19 mouse cellular contexts compared by ENCODE assay signal in genomic region chr8:10758151-10758550, GRCm38 (mm10).
A peak's percentile ranks its signal among the peaks of the same experiment; 100 is the strongest.
DNase-seq lines count a peak whose midpoint lies in the region; ATAC-seq lines count a peak whose summit lies in the region.
"Had no signal": no experiment of that assay in that cellular context is flagged by ENCODE, and none has a peak within 500 bp of the region (broad histone marks: within the 10 kb centered on the region; RNA-seq: fewer than 3 reads in every experiment).

No protein-coding gene starts in this region.

- no peaks in the 10 kb centered on the region for H3K36me3 ChIP-seq in heart, embryonic 10.5 days
- no peaks in the 10 kb centered on the region for H3K36me3 ChIP-seq in embryonic facial prominence, embryonic 10.5 days (replicated peaks)
- H3K36me3 ChIP-seq in limb, embryonic 10.5 days = no peaks in the 10 kb centered on the region
- H3K36me3 ChIP-seq: embryonic facial prominence, embryonic 12.5 days; forebrain, embryonic 15.5 days had no signal

- intact Hi-C loops in heart, postnatal 14 days (cut with DNase I) = no loop called here

- H3K27me3 ChIP-seq in heart, embryonic 10.5 days (ENCODE audit: insufficient read depth, poor library complexity, severe bottlenecking) = no peaks in the 10 kb centered on the region
- H3K27me3 ChIP-seq in embryonic facial prominence, embryonic 10.5 days (replicated peaks; ENCODE audit: low read depth, poor library complexity, severe bottlenecking) = no peaks in the 10 kb centered on the region; the same call in 1 of the 2 replicates
- H3K27me3 ChIP-seq in limb, embryonic 10.5 days (ENCODE audit: low read depth, poor library complexity, severe bottlenecking) = no peaks in the 10 kb centered on the region
- H3K27me3 ChIP-seq: embryonic facial prominence, embryonic 12.5 days; forebrain, embryonic 13.5 days; forebrain, embryonic 15.5 days had no signal

- DNase-seq in heart, embryonic 10.5 days (ENCODE audit: low spot score) = peak; percentile 71
- no peak for DNase-seq in heart, postnatal 14 days
- DNase-seq in embryonic facial prominence, embryonic 10.5 days (ENCODE audit: low spot score) = no peak
- no peak for DNase-seq in limb, embryonic 10.5 days (ENCODE audit: low spot score)
- DNase-seq: adrenal gland, adult 2 months; adrenal gland, postnatal 10 days; adrenal gland, postnatal 25 days; cerebellum, adult 11 months; cerebellum, adult 18-20 months; cerebellum, adult 8-10 months; cerebellum, adult 9-11 months; cerebellum, postnatal 14 days; cerebellum, postnatal 36 days; embryo, embryonic 11 days; forebrain, postnatal 0 days had no signal

- H3K4me1 ChIP-seq in heart, embryonic 10.5 days = peaks cover 29% of the 10 kb centered on the region
- H3K4me1 ChIP-seq in embryonic facial prominence, embryonic 10.5 days = peaks cover 40% of the 10 kb centered on the region
- peaks cover 35% of the 10 kb centered on the region for H3K4me1 ChIP-seq in limb, embryonic 10.5 days

- no peak overlapping the region for H3K4me3 ChIP-seq in heart, embryonic 10.5 days
- H3K4me3 ChIP-seq in embryonic facial prominence, embryonic 10.5 days = no peak overlapping the region
- no peak overlapping the region for H3K4me3 ChIP-seq in limb, embryonic 10.5 days
- H3K4me3 ChIP-seq: embryonic facial prominence, embryonic 12.5 days; forebrain, embryonic 13.5 days; forebrain, embryonic 15.5 days had no signal

- no peaks in the 10 kb centered on the region for H3K9me3 ChIP-seq in heart, embryonic 10.5 days
- no peaks in the 10 kb centered on the region for H3K9me3 ChIP-seq in embryonic facial prominence, embryonic 10.5 days
- no peaks in the 10 kb centered on the region for H3K9me3 ChIP-seq in limb, embryonic 10.5 days (replicated peaks)
- H3K9me3 ChIP-seq: embryonic facial prominence, embryonic 12.5 days; forebrain, embryonic 13.5 days; forebrain, embryonic 15.5 days had no signal

- WGBS in heart, embryonic 10.5 days = 74% methylated on average over 4 of the region's 4 CpGs
- WGBS in embryonic facial prominence, embryonic 10.5 days = 82% methylated on average over 4 of the region's 4 CpGs
- 88% methylated on average over 4 of the region's 4 CpGs for WGBS in limb, embryonic 10.5 days

- no peak for ATAC-seq in inflammation-experienced regulatory T-cells, adult 6 months
- ATAC-seq: forebrain, embryonic 13.5 days; forebrain, embryonic 15.5 days; forebrain, postnatal 0 days had no signal

- no peak overlapping the region for H3K27ac ChIP-seq in heart, embryonic 10.5 days
- 0 out of 2 replicates have a peak overlapping the region, but pooled peaks have one; percentile 30 for H3K27ac ChIP-seq in embryonic facial prominence, embryonic 10.5 days (replicated peaks)
- H3K27ac ChIP-seq in limb, embryonic 10.5 days = peak overlapping the region; percentile 7; the same call in 1 of the 2 replicates
- H3K27ac ChIP-seq: embryonic facial prominence, embryonic 12.5 days; forebrain, embryonic 13.5 days; forebrain, embryonic 15.5 days had no signal
